Mouse (Mus musculus): ENCODE data around the gene Gtf2f1. TPM values are rescaled to one million over a fixed set of nuclear protein-coding genes. Genes with fewer than 3 reads are reported as not detected.
A peak's percentile ranks its signal among the peaks of the same experiment; 100 is the strongest.

The Gtf2f1 gene
- polyA plus RNA-seq, 1 experiment from 2014 or later: 33.7 TPM

GRCm38 (mm10) chr17:57001228-57001627 is 9.9 kb downstream of the Gtf2f1 start:
- ATAC-seq (replicated peaks; ENCODE audit: insufficient number of reproducible peaks, insufficient read depth, low FRiP score, low read depth): no peak
- H3K27me3 ChIP-seq: no peaks in the 10 kb centered on the region
- 15% methylated on average over 8 of the region's 8 CpGs for WGBS
- H3K9me3 ChIP-seq (replicated peaks): no peaks in the 10 kb centered on the region
- H3K4me2 ChIP-seq: peak overlapping the region; percentile 9; the same call in 1 of the 2 replicates
- H3K4me3 ChIP-seq: no peak overlapping the region
- peaks cover 43% of the 10 kb centered on the region for H3K36me3 ChIP-seq
- H3K27ac ChIP-seq: peak overlapping the region; percentile 77
- H3K4me1 ChIP-seq (replicated peaks): peaks cover 36% of the 10 kb centered on the region
- H3K9ac ChIP-seq: 0 out of 2 replicates have a peak overlapping the region, but pooled peaks have one; percentile 25

- no peak within 1 kb of the TSS for H3K4me3 ChIP-seq
- peak within 1 kb of the TSS; percentile 77 for H3K27ac ChIP-seq
- H3K9me3 ChIP-seq (replicated peaks): no peaks in the 10 kb centered on the region
- WGBS: 79% methylated on average over 9 of the region's 9 CpGs
- no peak within 1 kb of the TSS for H3K9ac ChIP-seq
- H3K36me3 ChIP-seq: peaks cover 40% of the 10 kb centered on the region
- no peaks in the 10 kb centered on the region for H3K27me3 ChIP-seq
- H3K4me2 ChIP-seq: 0 out of 2 replicates have a peak within 1 kb of the TSS, but pooled peaks have one; percentile 9
- no peak for ATAC-seq (replicated peaks; ENCODE audit: insufficient number of reproducible peaks, insufficient read depth, low FRiP score, low read depth)
- peaks cover 36% of the 10 kb centered on the region for H3K4me1 ChIP-seq (replicated peaks)
Measured at GRCm38 (mm10) chr17:56999968-57000609, 11.0 kb downstream of the Gtf2f1 start, which contains the start of gene Pspn. Gene Pspn (minus strand): TSS chr17:57000018.

GRCm38 (mm10) chr17:56999414-56999813 is 11.7 kb downstream of the Gtf2f1 start:
- Histone ChIP-seq H3K4me2 (no peak overlapping the region), H3K4me1 (replicated peaks) (peaks cover 36% of the 10 kb centered on the region), H3K36me3 (peaks cover 42% of the 10 kb centered on the region), H3K27me3 (no peaks in the 10 kb centered on the region), H3K9ac (no peak overlapping the region), H3K4me3 (no peak overlapping the region), H3K9me3 (replicated peaks) (no peaks in the 10 kb centered on the region), H3K27ac (no peak overlapping the region)
- no peak for ATAC-seq (replicated peaks; ENCODE audit: insufficient number of reproducible peaks, insufficient read depth, low FRiP score, low read depth)
- 91% methylated on average over 9 of the region's 9 CpGs for WGBS

- H3K9me3 ChIP-seq (replicated peaks): no peaks in the 10 kb centered on the region
- ATAC-seq (replicated peaks; ENCODE audit: insufficient number of reproducible peaks, insufficient read depth, low FRiP score, low read depth): peak; percentile 99
- under 1% methylated on average over 38 of the region's 38 CpGs for WGBS
- H3K9ac ChIP-seq: peak within 1 kb of the TSS; percentile 58
- peak within 1 kb of the TSS; percentile 82 for H3K4me2 ChIP-seq
- H3K4me3 ChIP-seq: peak within 1 kb of the TSS; percentile 86
- H3K27ac ChIP-seq: peak within 1 kb of the TSS; percentile 87
- no peaks in the 10 kb centered on the region for H3K27me3 ChIP-seq
- peaks cover 47% of the 10 kb centered on the region for H3K36me3 ChIP-seq
- peaks cover 36% of the 10 kb centered on the region for H3K4me1 ChIP-seq (replicated peaks)
Measured at GRCm38 (mm10) chr17:56997029-56997667, 13.9 kb downstream of the Gtf2f1 start, which contains the start of gene Alkbh7. Gene Alkbh7 (plus strand): TSS chr17:56997339.

- Histone ChIP-seq H3K4me3 (peak overlapping the region; percentile 86; the same call in 1 of the 2 replicates), H3K9ac (no peak overlapping the region), H3K27me3 (no peaks in the 10 kb centered on the region), H3K27ac (peak overlapping the region; percentile 87), H3K9me3 (replicated peaks) (no peaks in the 10 kb centered on the region), H3K4me1 (replicated peaks) (peaks cover 34% of the 10 kb centered on the region), H3K4me2 (peak overlapping the region; percentile 82; the same call in 1 of the 2 replicates), H3K36me3 (peaks cover 47% of the 10 kb centered on the region)
- ATAC-seq (replicated peaks; ENCODE audit: insufficient number of reproducible peaks, insufficient read depth, low FRiP score, low read depth): no peak
- 61% methylated on average over 2 of the region's 2 CpGs for WGBS
Measured at GRCm38 (mm10) chr17:56996506-56996905, 14.6 kb downstream of the Gtf2f1 start.

GRCm38 (mm10) chr17:56995046-56995445 is 16.0 kb downstream of the Gtf2f1 start:
- Histone ChIP-seq H3K4me3 (no peak overlapping the region), H3K36me3 (peaks cover 46% of the 10 kb centered on the region)
- 82% methylated on average over 8 of the region's 8 CpGs for WGBS

GRCm38 (mm10) chr17:56990966-56991365 is 20.1 kb downstream of the Gtf2f1 start:
- WGBS: 48% methylated on average over 2 of the region's 2 CpGs
- no peak for ATAC-seq (replicated peaks; ENCODE audit: insufficient number of reproducible peaks, insufficient read depth, low FRiP score, low read depth)
- Histone ChIP-seq H3K9ac (peak overlapping the region; percentile 77; the same call in 1 of the 2 replicates), H3K9me3 (replicated peaks) (no peaks in the 10 kb centered on the region), H3K27ac (no peak overlapping the region), H3K4me1 (replicated peaks) (peaks cover 11% of the 10 kb centered on the region), H3K4me3 (peak overlapping the region; percentile 79), H3K4me2 (peak overlapping the region; percentile 85), H3K27me3 (no peaks in the 10 kb centered on the region), H3K36me3 (peaks cover 37% of the 10 kb centered on the region; the same call in 1 of the 2 replicates)

More at GRCm38 (mm10) chr17:56995046-56995445, 16.0 kb downstream of the Gtf2f1 start:
- no peak for ATAC-seq (replicated peaks; ENCODE audit: insufficient number of reproducible peaks, insufficient read depth, low FRiP score, low read depth)
- H3K4me1 ChIP-seq (replicated peaks): peaks cover 27% of the 10 kb centered on the region
- no peaks in the 10 kb centered on the region for H3K9me3 ChIP-seq (replicated peaks)
- H3K27me3 ChIP-seq: no peaks in the 10 kb centered on the region
- no peak overlapping the region for H3K9ac ChIP-seq
- H3K27ac ChIP-seq: no peak overlapping the region
- no peak overlapping the region for H3K4me2 ChIP-seq

- peak; percentile 97 for ATAC-seq (replicated peaks; ENCODE audit: insufficient number of reproducible peaks, insufficient read depth, low FRiP score, low read depth)
- Histone ChIP-seq H3K4me1 (replicated peaks) (peaks cover 11% of the 10 kb centered on the region), H3K27ac (peak within 1 kb of the TSS; percentile 68), H3K27me3 (no peaks in the 10 kb centered on the region), H3K9me3 (replicated peaks) (no peaks in the 10 kb centered on the region), H3K4me3 (peak within 1 kb of the TSS; percentile 79), H3K4me2 (peak within 1 kb of the TSS; percentile 85), H3K36me3 (peaks cover 31% of the 10 kb centered on the region; the same call in 1 of the 2 replicates), H3K9ac (peak within 1 kb of the TSS; percentile 77)
- under 1% methylated on average over 52 of the region's 52 CpGs for WGBS
Measured at GRCm38 (mm10) chr17:56990115-56990746, 20.9 kb downstream of the Gtf2f1 start, which contains the start of gene Clpp. Gene Clpp (plus strand): TSS chr17:56990305.

GRCm38 (mm10) chr17:56989467-56990114 is 21.5 kb downstream of the Gtf2f1 start:
- H3K4me3 ChIP-seq: peak overlapping the region; percentile 79
- H3K9me3 ChIP-seq (replicated peaks): no peaks in the 10 kb centered on the region
- no peaks in the 10 kb centered on the region for H3K27me3 ChIP-seq
- H3K27ac ChIP-seq: peak overlapping the region; percentile 68
- peaks cover 25% of the 10 kb centered on the region; the same call in 1 of the 2 replicates for H3K36me3 ChIP-seq
- peak overlapping the region; percentile 56 for H3K9ac ChIP-seq
- peak overlapping the region; percentile 85 for H3K4me2 ChIP-seq
- H3K4me1 ChIP-seq (replicated peaks): peaks cover 11% of the 10 kb centered on the region
- ATAC-seq (replicated peaks; ENCODE audit: insufficient number of reproducible peaks, insufficient read depth, low FRiP score, low read depth): peak; percentile 87
- 3% methylated on average over 25 of the region's 25 CpGs for WGBS

GRCm38 (mm10) chr17:56988921-56989430 is 22.1 kb downstream of the Gtf2f1 start:
- Histone ChIP-seq H3K27me3 (no peaks in the 10 kb centered on the region), H3K9ac (peak overlapping the region; percentile 56; the same call in 1 of the 2 replicates), H3K9me3 (replicated peaks) (no peaks in the 10 kb centered on the region), H3K27ac (no peak overlapping the region), H3K4me2 (peak overlapping the region; percentile 85), H3K4me1 (replicated peaks) (peaks cover 11% of the 10 kb centered on the region), H3K4me3 (peak overlapping the region; percentile 79), H3K36me3 (peaks cover 18% of the 10 kb centered on the region; the same call in 1 of the 2 replicates)
- 69% methylated on average over 7 of the region's 7 CpGs for WGBS
- ATAC-seq (replicated peaks; ENCODE audit: insufficient number of reproducible peaks, insufficient read depth, low FRiP score, low read depth): no peak

Data from heart, embryonic 15.5 days (tissue).